Mouse (Mus musculus) embryonic facial prominence, embryonic 10.5 days (tissue): ENCODE measurements around the gene Tbl1x. TPM values are rescaled to one million over a fixed set of nuclear protein-coding genes. Genes with fewer than 3 reads are reported as not detected.
"Not testable (repeated sequence)": the region's sequence is repeated elsewhere in the genome, so short reads cannot be mapped to it uniquely, and the experiment has no call there.

Experiments used
- DNase-seq: peaks from one replicate; pipeline ENCODE4 v3.0.0-alpha.2; 2017; ENCODE audit warnings: low spot score
- H3K27ac ChIP-seq: fragments of 300-500 bp; sonication (generic); replicated peaks from 2 replicates; pipeline ENCODE4 v1.5.1; 2016; ENCODE audit warnings: mild to moderate bottlenecking
- H3K27me3 ChIP-seq: fragments of 300-500 bp; sonication (generic); replicated peaks from 2 replicates; pipeline ENCODE4 v1.6.1; 2016; ENCODE audit warnings: low read depth, mild to moderate bottlenecking; ENCODE audit not compliant: poor library complexity, severe bottlenecking
- H3K36me3 ChIP-seq: fragments of 300-500 bp; sonication (generic); replicated peaks from 2 replicates; pipeline ENCODE4 v1.6.1; 2016; ENCODE audit warnings: mild to moderate bottlenecking, moderate library complexity
- H3K4me1 ChIP-seq: fragments of 300-500 bp; sonication (generic); 2 replicates; pipeline ENCODE4 v1.6.1; 2016
- H3K4me3 ChIP-seq: fragments of 300-500 bp; sonication (generic); 2 replicates; pipeline ENCODE4 v1.5.1; 2016; ENCODE audit warnings: mild to moderate bottlenecking, moderate library complexity
- H3K9me3 ChIP-seq: fragments of 300-500 bp; sonication (generic); 2 replicates; pipeline ENCODE4 v1.6.1; 2016; ENCODE audit warnings: mild to moderate bottlenecking
- WGBS: fragments of 180-500 bp; shearing (Covaris S2); methylation state at CpG from one replicate; pipeline ENCODE4 v1.1.7; 2016; 5-methylcytosine and 5-hydroxymethylcytosine counted together
- polyA plus RNA-seq: library from polyadenylated mRNA; unstranded; fragments of >200 nt; fragmentation: Nextera tagmentation; extraction: Ambion mirVana; gene quantifications from 2 replicates; pipeline ENCODE4 v1.2.1, GENCODE M21; 2016

The Tbl1x gene
- polyA plus RNA-seq, 1 experiment from 2014 or later: 74.9 TPM

DNA sequence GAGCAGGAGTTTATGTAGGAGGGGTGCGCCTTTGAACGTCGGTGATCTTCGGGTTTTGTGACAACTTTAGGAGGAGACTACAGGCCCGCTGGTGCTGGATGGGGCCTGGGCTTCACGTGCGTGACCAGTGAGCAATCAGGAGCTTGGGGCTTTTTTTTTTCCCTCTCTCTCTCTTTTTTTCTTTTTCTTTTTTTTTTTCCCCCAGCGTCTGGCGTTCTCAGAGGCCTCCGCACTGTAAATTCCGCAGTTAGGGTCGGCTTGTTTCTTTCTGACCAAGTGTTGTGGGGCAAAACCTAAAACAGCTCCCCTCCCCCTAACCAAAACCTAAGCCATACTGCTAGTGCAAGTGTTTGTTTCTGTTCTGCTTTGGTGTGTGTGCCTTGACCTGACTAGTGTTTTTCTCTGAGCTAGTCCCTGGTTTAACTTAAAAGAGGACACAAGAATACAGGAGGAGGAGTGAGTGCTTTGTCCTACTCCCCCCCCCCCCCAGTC is 1.2 kb downstream of the Tbl1x start:
- H3K36me3 ChIP-seq: no peaks in the 10 kb centered on the region
- WGBS: 24% methylated on average over 12 of the region's 12 CpGs
- H3K27me3 ChIP-seq: no peaks in the 10 kb centered on the region
- peak; percentile 8 for DNase-seq
- peaks cover 5% of the 10 kb centered on the region; the same call in 1 of the 2 replicates for H3K4me1 ChIP-seq
- peaks cover 12% of the 10 kb centered on the region; the same call in 1 of the 2 replicates for H3K9me3 ChIP-seq
- peak overlapping the region; percentile 71 for H3K4me3 ChIP-seq
- H3K27ac ChIP-seq: peak overlapping the region; percentile 96

DNA sequence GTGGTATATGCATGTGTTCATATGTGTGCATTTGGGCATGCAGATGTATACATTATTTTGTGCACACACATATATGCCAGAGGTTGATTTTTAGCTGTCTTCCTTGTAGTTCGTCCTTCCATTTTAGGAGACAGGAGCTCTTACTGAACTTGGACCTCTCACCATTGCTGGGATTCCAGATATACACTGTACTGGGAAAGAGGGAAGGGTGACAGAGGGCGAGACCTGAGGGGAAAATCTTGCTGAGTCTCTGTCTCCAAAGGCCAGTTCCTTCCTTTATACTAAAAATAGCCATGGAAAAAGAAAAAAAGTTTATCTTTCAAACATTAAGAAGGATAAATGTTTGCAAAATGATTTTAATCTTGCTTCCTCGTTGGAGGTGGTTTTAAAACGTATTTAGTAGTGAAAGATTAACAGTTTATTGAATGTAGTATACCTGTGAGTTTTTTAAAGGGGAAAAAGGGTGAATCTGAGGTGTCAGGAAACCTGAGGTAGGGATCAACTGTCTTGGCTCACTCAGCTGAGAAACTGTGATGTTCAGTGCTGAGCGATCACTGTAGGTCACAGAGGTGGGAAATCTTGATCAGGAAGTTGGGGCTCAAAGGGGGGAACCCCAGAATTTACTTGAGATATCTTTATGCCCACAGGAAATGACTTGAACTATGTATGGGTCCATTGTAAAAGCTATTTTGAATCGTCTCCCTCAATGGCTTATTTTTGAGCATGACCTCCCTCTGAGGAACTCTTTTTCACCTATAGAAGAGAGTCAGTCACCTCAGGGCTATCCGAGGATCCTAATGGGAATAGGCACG is 6.7 kb downstream of the Tbl1x start:
- Histone ChIP-seq H3K4me3 (no peak overlapping the region), H3K4me1 (0 out of 2 replicates have a peak, but pooled peaks cover 8% of the 10 kb centered on the region), H3K27me3 (no peaks in the 10 kb centered on the region), H3K27ac (no peak overlapping the region), H3K9me3 (no peaks in the 10 kb centered on the region), H3K36me3 (peaks cover 7% of the 10 kb centered on the region)
- 56% methylated on average over 8 of the region's 8 CpGs for WGBS
- DNase-seq: no peak

DNA sequence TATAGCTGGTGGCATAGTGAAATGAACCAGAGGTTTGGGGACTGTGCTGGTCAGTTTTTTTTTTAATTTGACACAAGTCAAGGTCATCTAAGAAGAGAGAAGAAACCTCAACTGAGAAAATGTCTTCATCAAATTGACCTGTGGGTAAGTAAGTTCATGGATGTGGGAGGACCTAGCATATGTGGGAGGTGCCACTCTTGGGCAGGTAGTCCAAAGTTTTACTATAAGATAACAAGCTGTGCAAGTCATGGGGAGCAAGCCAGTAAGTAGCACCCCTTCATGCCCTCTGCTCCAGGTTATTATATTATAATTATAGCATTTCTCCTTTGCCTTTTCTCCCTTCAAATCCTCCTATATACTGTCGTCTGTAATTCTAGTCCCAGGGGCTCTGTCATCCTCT is 8.1 kb downstream of the Tbl1x start:
- H3K27ac ChIP-seq: no peak overlapping the region
- WGBS: 67% methylated on average over 1 of the region's 1 CpGs

DNA sequence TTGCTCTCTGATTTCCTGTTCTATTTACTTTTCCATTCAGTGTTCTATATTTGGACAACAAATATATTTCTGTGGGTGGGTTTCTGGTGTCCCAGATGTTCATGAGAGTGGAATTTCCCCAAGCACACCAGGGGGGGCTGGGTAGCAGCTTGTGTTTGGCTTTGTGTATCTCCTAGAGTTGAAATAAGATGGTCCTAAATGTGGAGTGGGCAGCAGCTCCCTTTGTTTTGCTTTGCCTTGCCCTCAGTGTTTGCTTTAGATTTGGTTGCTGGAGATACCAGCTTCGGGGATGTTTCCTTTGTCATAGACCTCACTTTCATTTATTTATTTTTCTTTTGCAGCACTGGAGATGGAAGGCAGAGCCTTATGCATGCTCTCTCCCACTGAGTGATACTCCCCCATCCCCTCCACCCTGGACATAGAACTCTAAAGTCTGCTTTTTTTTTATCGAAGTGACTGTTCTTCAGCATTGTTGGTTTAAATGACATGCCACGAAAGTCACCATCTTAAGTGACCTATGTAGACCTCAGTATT is 12.1 kb downstream of the Tbl1x start:
- DNase-seq: no peak
- Histone ChIP-seq H3K4me1 (peaks cover 8% of the 10 kb centered on the region; the same call in 1 of the 2 replicates), H3K36me3 (peaks cover 25% of the 10 kb centered on the region), H3K27me3 (no peaks in the 10 kb centered on the region), H3K4me3 (no peak overlapping the region), H3K9me3 (no peaks in the 10 kb centered on the region), H3K27ac (no peak overlapping the region)
- WGBS: 52% methylated on average over 3 of the region's 3 CpGs

More for the DNA sequence above, 8.1 kb downstream of the Tbl1x start:
- no peaks in the 10 kb centered on the region for H3K9me3 ChIP-seq
- no peaks in the 10 kb centered on the region for H3K27me3 ChIP-seq
- DNase-seq: no peak
- H3K4me3 ChIP-seq: no peak overlapping the region
- peaks cover 7% of the 10 kb centered on the region for H3K36me3 ChIP-seq
- peaks cover 12% of the 10 kb centered on the region; the same call in 1 of the 2 replicates for H3K4me1 ChIP-seq

DNA sequence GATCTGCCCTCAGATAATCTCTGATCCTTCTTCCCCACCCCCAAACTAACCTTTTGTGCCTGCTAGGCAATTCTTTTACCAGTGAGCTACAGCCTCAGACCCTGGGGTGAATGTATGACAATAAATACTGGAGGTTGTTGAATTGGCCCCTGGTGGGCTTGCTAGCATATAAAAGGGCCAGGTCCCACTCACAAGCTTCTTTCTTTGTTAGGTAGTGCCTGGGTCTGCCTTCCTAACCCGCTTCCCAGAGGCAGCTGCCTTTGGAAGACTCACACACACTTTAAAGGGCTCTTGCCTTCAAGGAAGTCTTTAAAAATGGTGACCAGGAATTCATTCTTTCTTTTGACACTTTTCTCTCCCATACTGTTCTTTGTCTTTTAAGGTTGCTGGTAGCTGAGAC is 14.4 kb downstream of the Tbl1x start:
- 53% methylated on average over 1 of the region's 1 CpGs for WGBS
- DNase-seq: no peak
- Histone ChIP-seq H3K9me3 (no peaks in the 10 kb centered on the region), H3K4me1 (peaks cover 4% of the 10 kb centered on the region; the same call in 1 of the 2 replicates), H3K36me3 (peaks cover 25% of the 10 kb centered on the region), H3K27ac (no peak overlapping the region), H3K27me3 (no peaks in the 10 kb centered on the region), H3K4me3 (no peak overlapping the region)

DNA sequence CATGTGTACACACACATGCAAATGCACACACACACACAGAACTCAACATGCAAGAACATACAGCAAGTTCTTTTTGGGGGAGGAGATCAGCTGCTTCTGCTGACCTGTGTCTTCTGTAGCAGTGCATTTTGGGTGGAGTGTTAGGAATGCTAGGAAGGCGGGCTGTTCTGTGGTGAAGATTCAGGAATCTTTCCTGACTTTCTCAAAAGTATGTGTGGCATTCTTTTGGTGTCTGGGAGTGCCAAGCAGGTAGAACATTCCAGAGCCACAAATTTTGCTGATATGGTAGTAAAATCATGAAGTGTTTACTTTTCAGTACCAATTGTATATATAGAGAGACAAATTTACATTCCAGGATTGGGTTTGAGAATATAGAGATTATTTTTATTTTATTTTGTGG is 17.6 kb downstream of the Tbl1x start:
- Histone ChIP-seq H3K4me1 (no peaks in the 10 kb centered on the region), H3K27me3 (no peaks in the 10 kb centered on the region), H3K4me3 (no peak overlapping the region), H3K9me3 (no peaks in the 10 kb centered on the region), H3K36me3 (peaks cover 25% of the 10 kb centered on the region), H3K27ac (no peak overlapping the region)
- no peak for DNase-seq
- WGBS: 85% methylated on average over 1 of the region's 1 CpGs

DNA sequence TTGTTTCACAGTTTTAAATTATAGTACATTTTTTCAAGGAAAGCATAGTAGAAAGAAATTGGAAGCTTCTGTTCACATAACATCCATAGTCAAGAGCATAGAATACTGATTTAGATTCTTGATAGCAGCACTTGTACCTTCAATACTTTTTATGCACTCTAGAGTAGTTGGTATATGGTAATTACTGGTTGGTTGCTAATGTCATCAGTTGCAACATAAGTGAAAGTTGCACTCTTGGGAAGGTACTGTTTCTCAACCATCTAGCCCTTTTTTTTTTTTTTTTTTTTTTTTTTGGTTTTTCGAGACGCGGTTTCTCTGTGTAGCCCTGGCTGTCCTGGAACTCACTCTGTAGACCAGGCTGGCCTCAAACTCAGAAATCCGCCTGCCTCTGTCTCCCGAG is 20.2 kb downstream of the Tbl1x start:
- Histone ChIP-seq H3K27me3 (no peaks in the 10 kb centered on the region), H3K9me3 (no peaks in the 10 kb centered on the region), H3K4me3 (no peak overlapping the region), H3K27ac (no peak overlapping the region), H3K4me1 (no peaks in the 10 kb centered on the region), H3K36me3 (peaks cover 21% of the 10 kb centered on the region)
- 86% methylated on average over 5 of the region's 5 CpGs for WGBS
- no peak for DNase-seq

DNA sequence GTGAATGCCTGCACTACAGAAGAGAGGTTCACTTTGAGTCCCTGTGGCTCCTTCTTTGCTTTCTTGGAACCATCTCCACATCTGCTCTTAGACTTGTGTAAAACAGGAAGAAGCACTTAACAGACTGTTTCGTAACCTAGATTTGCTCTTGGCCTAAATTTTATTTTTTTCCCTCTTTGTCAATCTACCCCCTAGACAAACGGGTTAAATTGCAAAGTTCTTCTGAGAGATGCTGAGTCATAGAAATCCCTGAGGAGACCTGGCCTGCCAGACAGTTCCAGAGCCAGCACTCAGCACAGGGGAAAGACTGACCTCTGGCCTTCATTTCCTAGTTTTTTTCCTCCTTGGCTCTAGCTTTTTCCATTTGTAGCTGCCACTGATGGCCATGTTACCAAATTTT is 23.1 kb downstream of the Tbl1x start:
- 60% methylated on average over 2 of the region's 2 CpGs for WGBS

DNA sequence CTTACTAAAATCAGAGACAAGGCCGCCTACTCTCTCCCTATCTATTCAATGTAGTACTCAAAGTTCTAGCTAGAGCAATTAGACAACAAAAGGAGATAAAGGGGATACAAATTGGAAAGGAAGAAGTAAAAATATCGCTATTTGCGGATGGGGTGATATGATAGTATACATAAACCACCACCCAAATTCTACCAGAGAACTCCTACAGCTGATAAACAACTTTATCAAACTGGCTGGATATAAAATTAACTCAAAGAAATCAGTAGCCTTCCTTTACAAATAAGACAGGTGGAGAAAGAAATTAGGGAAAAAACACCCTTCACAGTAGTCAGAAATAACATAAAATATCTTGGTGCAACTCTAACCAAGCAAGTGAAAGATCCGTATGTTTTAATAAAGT is 29.0 kb downstream of the Tbl1x start:
- not testable (repeated sequence) for H3K9me3 ChIP-seq, H3K4me1 ChIP-seq, H3K4me3 ChIP-seq, H3K27ac ChIP-seq, H3K27me3 ChIP-seq, H3K36me3 ChIP-seq, DNase-seq
- 93% methylated on average over 4 of the region's 4 CpGs for WGBS

More for the DNA sequence above, 23.1 kb downstream of the Tbl1x start:
- Histone ChIP-seq H3K9me3 (no peaks in the 10 kb centered on the region), H3K27ac (no peak overlapping the region), H3K4me3 (no peak overlapping the region), H3K27me3 (no peaks in the 10 kb centered on the region), H3K36me3 (peaks cover 3% of the 10 kb centered on the region), H3K4me1 (no peaks in the 10 kb centered on the region)
- no peak for DNase-seq

DNA sequence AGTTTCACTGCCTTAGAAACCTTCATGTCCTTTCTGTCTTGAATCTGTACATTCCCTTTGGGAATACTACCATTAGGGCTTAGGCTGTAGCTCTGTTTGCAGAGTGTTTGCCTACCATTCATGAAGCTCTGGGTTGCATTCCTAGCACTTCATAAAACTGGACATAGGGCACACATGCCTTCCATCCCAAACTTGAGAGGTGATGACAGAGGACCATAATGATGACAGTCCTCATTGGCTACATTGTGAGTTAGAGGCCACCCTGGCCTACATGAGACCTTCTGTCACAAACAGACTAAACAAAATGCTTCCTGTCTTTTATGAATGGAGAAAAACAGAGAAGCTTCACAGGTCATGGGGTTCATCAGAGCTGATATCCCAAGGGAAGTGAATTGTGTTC is 33.2 kb downstream of the Tbl1x start:
- H3K9me3 ChIP-seq: no peaks in the 10 kb centered on the region
- no peak for DNase-seq
- H3K36me3 ChIP-seq: no peaks in the 10 kb centered on the region
- no peaks in the 10 kb centered on the region for H3K4me1 ChIP-seq
- H3K4me3 ChIP-seq: no peak overlapping the region
- H3K27me3 ChIP-seq: no peaks in the 10 kb centered on the region
- no peak overlapping the region for H3K27ac ChIP-seq

DNA sequence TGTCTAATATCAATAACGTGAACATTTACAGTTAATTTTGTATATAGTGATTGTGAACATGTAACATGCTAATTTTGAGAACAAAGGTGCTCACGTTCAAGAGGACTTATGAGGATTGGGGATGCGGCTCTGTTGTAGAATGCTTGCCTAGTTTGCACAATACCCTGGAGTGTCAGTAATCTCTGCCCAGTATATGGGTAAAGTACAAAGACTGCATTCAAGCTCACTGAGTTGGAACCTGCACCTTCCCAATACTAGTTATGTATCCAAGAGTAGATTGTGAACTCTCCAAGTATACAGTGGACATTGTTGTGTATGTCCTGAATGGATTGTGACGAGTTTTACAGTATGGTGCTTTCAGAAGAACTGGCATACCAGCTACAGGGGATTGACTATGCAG is 33.7 kb downstream of the Tbl1x start:
- 87% methylated on average over 4 of the region's 4 CpGs for WGBS
- no peak overlapping the region for H3K4me3 ChIP-seq
- H3K4me1 ChIP-seq: no peaks in the 10 kb centered on the region

DNA sequence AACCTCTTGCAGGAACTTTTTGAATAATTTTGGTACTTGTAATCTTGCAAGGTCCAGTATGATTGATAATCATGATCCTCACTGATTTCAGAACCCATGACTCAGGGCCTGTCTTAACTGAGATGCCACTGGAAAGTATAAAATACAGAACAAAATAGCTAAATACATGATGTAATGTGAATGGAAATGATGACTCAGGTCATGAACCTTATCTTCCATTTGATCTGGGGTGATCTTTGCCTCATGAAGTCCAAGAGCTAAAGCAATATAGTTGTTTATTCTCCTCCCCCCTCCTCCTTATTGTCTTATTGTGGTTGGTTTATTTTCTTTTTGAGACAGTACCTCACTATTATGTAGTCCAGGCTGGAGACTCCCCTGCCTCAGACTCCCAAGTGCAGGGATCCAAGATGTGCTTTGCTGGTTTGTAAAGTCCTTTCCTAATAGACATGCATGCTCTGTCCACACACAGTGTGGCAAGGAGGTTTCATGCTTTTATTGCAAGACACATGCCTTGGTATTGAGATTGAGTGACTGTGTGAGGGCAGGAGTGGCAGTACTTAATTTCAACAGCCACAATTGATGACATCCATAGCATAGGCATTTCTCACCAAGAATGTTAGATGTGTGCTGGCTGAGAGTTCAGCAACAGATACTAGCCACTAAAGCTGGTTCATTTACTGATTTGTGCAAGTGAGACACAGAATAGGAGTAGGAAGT is 34.7 kb downstream of the Tbl1x start:
- no peak overlapping the region for H3K27ac ChIP-seq
- no peaks in the 10 kb centered on the region for H3K4me1 ChIP-seq
- no peak overlapping the region for H3K4me3 ChIP-seq
- H3K9me3 ChIP-seq: no peaks in the 10 kb centered on the region
- H3K27me3 ChIP-seq: no peaks in the 10 kb centered on the region
- no peak for DNase-seq
- H3K36me3 ChIP-seq: no peaks in the 10 kb centered on the region

More for the DNA sequence above, 33.7 kb downstream of the Tbl1x start:
- H3K27ac ChIP-seq: no peak overlapping the region
- no peak for DNase-seq
- H3K9me3 ChIP-seq: no peaks in the 10 kb centered on the region
- H3K27me3 ChIP-seq: no peaks in the 10 kb centered on the region
- no peaks in the 10 kb centered on the region for H3K36me3 ChIP-seq
